21 mouse cellular contexts compared by ENCODE assay signal in the genomic region with DNA sequence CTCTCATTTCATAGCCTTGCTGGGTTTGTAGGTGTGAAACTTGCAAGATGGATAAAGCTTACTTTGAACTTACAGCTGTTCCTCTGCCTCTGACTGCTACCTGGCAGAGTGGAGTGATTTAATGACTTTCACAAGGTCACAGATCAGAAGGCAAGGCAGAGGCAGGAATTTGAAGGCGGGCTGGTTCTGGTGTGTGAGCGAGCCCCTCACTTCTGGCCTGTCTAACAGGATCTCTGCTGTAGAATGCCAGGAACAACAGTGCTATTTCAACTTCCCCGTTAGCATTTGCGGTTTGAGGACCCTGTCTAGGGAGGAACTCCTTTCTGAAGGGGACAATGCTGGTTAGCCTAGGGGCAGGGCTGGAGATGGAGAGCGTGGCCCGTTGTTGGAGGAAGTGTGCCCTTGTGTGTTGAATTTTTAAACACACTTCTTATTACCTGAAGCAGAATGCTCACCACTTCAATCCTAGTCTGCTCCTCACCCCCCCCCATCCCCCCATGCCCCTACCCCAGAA. TPM values are rescaled to one million over a fixed set of nuclear protein-coding genes. Genes with fewer than 3 reads are reported as not detected.
A peak's percentile ranks its signal among the peaks of the same experiment; 100 is the strongest.
DNase-seq lines count a peak whose midpoint lies in the region; ATAC-seq lines count a peak whose summit lies in the region.
"Had no signal": no experiment of that assay in that cellular context is flagged by ENCODE, and none has a peak within 500 bp of the region (broad histone marks: within the 10 kb centered on the region; RNA-seq: fewer than 3 reads in every experiment).

No protein-coding gene starts in this region.

- H3K4me3 ChIP-seq in kidney, embryonic 14.5 days (ENCODE audit: low read length), result no peak overlapping the region
- H3K4me3 ChIP-seq in forebrain, embryonic 14.5 days (ENCODE audit: low read depth, low read length), result no peak overlapping the region
- H3K4me3 ChIP-seq in embryonic facial prominence, embryonic 10.5 days, result no peak overlapping the region
- H3K4me3 ChIP-seq: embryonic facial prominence, embryonic 15.5 days; erythroblast, embryonic 14.5 days; forebrain, embryonic 10.5 days; heart, embryonic 13.5 days; hindbrain, embryonic 13.5 days had no signal

- DNase-seq in kidney, adult 9 months, result no peak
- peak; percentile 54 for DNase-seq in ZHBTc4 (ENCODE audit: low read depth, low spot score)
- no peak for DNase-seq in forebrain, embryonic 14.5 days (ENCODE audit: low spot score)
- no peak for DNase-seq in adrenal gland, postnatal 36 days
- no peak for DNase-seq in embryonic facial prominence, embryonic 10.5 days (ENCODE audit: low spot score)
- DNase-seq: adrenal gland, postnatal 10 days; cerebellum, adult 18-20 months; cerebellum, adult 9-11 months; cerebellum, postnatal 36 days; gastrocnemius, postnatal 10 days; heart, postnatal 36 days had no signal

- no peak overlapping the region for H3K4me2 ChIP-seq in kidney, embryonic 14.5 days (replicated peaks; ENCODE audit: low read depth, low read length)
- no peak overlapping the region for H3K4me2 ChIP-seq in forebrain, embryonic 14.5 days (ENCODE audit: low read length)
- H3K4me2 ChIP-seq: embryonic facial prominence, embryonic 15.5 days; heart, embryonic 13.5 days; hindbrain, embryonic 13.5 days had no signal

- no peaks in the 10 kb centered on the region for H3K9me3 ChIP-seq in kidney, embryonic 14.5 days (ENCODE audit: control insufficient read depth, low read length)
- H3K9me3 ChIP-seq in forebrain, embryonic 14.5 days (replicated peaks; ENCODE audit: control insufficient read depth, low read length), result no peaks in the 10 kb centered on the region
- H3K9me3 ChIP-seq in embryonic facial prominence, embryonic 10.5 days, result no peaks in the 10 kb centered on the region
- H3K9me3 ChIP-seq: embryonic facial prominence, embryonic 15.5 days; forebrain, embryonic 10.5 days; heart, embryonic 13.5 days; hindbrain, embryonic 13.5 days had no signal

- H3K9ac ChIP-seq in kidney, embryonic 14.5 days (ENCODE audit: low read depth, low read length), result no peak overlapping the region
- no peak overlapping the region for H3K9ac ChIP-seq in forebrain, embryonic 14.5 days (ENCODE audit: low read length)
- H3K9ac ChIP-seq: embryonic facial prominence, embryonic 15.5 days; heart, embryonic 13.5 days; hindbrain, embryonic 13.5 days had no signal

- H3K27ac ChIP-seq in kidney, embryonic 14.5 days (ENCODE audit: low read depth, low read length), result no peak overlapping the region
- H3K27ac ChIP-seq in forebrain, embryonic 14.5 days (ENCODE audit: low read depth, low read length), result no peak overlapping the region
- H3K27ac ChIP-seq in embryonic facial prominence, embryonic 10.5 days (replicated peaks), result no peak overlapping the region
- H3K27ac ChIP-seq: embryonic facial prominence, embryonic 15.5 days; forebrain, embryonic 10.5 days; heart, embryonic 13.5 days; hindbrain, embryonic 13.5 days; hindbrain, postnatal 0 days had no signal

- ATAC-seq in kidney, embryonic 14.5 days (ENCODE audit: low FRiP score, low TSS enrichment), result 0 out of 2 replicates have a peak, but pooled peaks have one; percentile 20
- peak; percentile 66 to 89 for ATAC-seq in hematopoietic stem cell, adult 5-6 weeks (replicated peaks in 1 of 2; ENCODE audit: insufficient read depth in 1 of 2, low FRiP score in 2 of 2, low TSS enrichment in 1 of 2, low read depth in 1 of 2, poor library complexity in 2 of 2, severe bottlenecking in 2 of 2)
- ATAC-seq in forebrain, embryonic 14.5 days, result no peak
- ATAC-seq: forebrain, embryonic 16.5 days; hindbrain, postnatal 0 days had no signal

- no peaks in the 10 kb centered on the region for H3K27me3 ChIP-seq in kidney, embryonic 14.5 days (ENCODE audit: control insufficient read depth, insufficient read depth, low read length)
- H3K27me3 ChIP-seq in forebrain, embryonic 14.5 days (replicated peaks; ENCODE audit: control insufficient read depth, insufficient read depth, low read length), result no peaks in the 10 kb centered on the region
- H3K27me3 ChIP-seq in embryonic facial prominence, embryonic 10.5 days (replicated peaks; ENCODE audit: low read depth, poor library complexity, severe bottlenecking), result no peaks in the 10 kb centered on the region
- H3K27me3 ChIP-seq: CH12.LX; embryonic facial prominence, embryonic 15.5 days; heart, embryonic 13.5 days; hindbrain, embryonic 13.5 days had no signal

- no peaks in the 10 kb centered on the region for H3K4me1 ChIP-seq in kidney, embryonic 14.5 days (ENCODE audit: control insufficient read depth, insufficient read depth, low read length)
- no peaks in the 10 kb centered on the region for H3K4me1 ChIP-seq in forebrain, embryonic 14.5 days (ENCODE audit: control insufficient read depth, insufficient read depth, low read length)
- H3K4me1 ChIP-seq in embryonic facial prominence, embryonic 10.5 days, result no peaks in the 10 kb centered on the region
- H3K4me1 ChIP-seq: embryonic facial prominence, embryonic 15.5 days; forebrain, embryonic 10.5 days; hindbrain, embryonic 13.5 days had no signal

- WGBS in kidney, embryonic 14.5 days, result 47% methylated on average over 6 of the region's 6 CpGs
- WGBS in forebrain, embryonic 14.5 days, result 82% methylated on average over 6 of the region's 6 CpGs
- 65% methylated on average over 6 of the region's 6 CpGs for WGBS in embryonic facial prominence, embryonic 10.5 days

- no peaks in the 10 kb centered on the region for H3K36me3 ChIP-seq in kidney, embryonic 14.5 days (ENCODE audit: control insufficient read depth, insufficient read depth, low read length)
- H3K36me3 ChIP-seq in forebrain, embryonic 14.5 days (ENCODE audit: control insufficient read depth, insufficient read depth, low read length), result no peaks in the 10 kb centered on the region
- H3K36me3 ChIP-seq in embryonic facial prominence, embryonic 10.5 days (replicated peaks), result no peaks in the 10 kb centered on the region
- H3K36me3 ChIP-seq: embryonic facial prominence, embryonic 15.5 days; forebrain, embryonic 10.5 days; heart, embryonic 13.5 days; hindbrain, embryonic 13.5 days had no signal

RNA-seq across cellular contexts. Expression of a gene that starts 48.5 kb away (rescaled TPM):
- polyA plus RNA-seq in kidney, embryonic 14.5 days (2014; fragmentation: Nextera tagmentation; extraction: Ambion mirVana), result 0.10 and 0.46 TPM in 2 replicates
- total RNA-seq in hematopoietic stem cell, adult 5-6 weeks (2017), result not detected in 2 replicates
- polyA plus RNA-seq in forebrain, embryonic 14.5 days (2014; fragmentation: Nextera tagmentation; extraction: Ambion mirVana), result 0.17 and 0.30 TPM in 2 replicates
- total RNA-seq in adrenal gland, postnatal 36 days (2021), result 1 to 10 TPM; 2.1 to 4.4 TPM
- polyA plus RNA-seq in embryonic facial prominence, embryonic 10.5 days (2016; fragmentation: Nextera tagmentation; extraction: Ambion mirVana), result 1.1 and 1.3 TPM in 2 replicates
